Mouse (Mus musculus) hindbrain, postnatal 0 days (tissue): ENCODE measurements around the gene A930033H14Rik. TPM values are rescaled to one million over a fixed set of nuclear protein-coding genes. Genes with fewer than 3 reads are reported as not detected.

Experiments
- ATAC-seq: fragments of 200-750 bp; cut with Nextera tagmentation; 2 replicates; pipeline ENCODE4 v1.8.0; 2017; ENCODE audit warnings: mild to moderate bottlenecking, moderate TSS enrichment, moderate library complexity
- DNase-seq: peaks from one replicate; pipeline ENCODE4 v3.0.0-alpha.2; 2015; ENCODE audit warnings: low spot score
- H3K27ac ChIP-seq: fragments of 300-500 bp; sonication (generic); 2 replicates; pipeline ENCODE4 v1.5.1; 2014; ENCODE audit warnings: mild to moderate bottlenecking
- H3K27me3 ChIP-seq: fragments of 300-500 bp; sonication (generic); 2 replicates; pipeline ENCODE4 v1.6.1; 2014; ENCODE audit warnings: low read length, mixed read lengths; ENCODE audit not compliant: insufficient read depth
- H3K36me3 ChIP-seq: fragments of 300-500 bp; sonication (generic); 2 replicates; pipeline ENCODE4 v1.6.1; 2014; ENCODE audit warnings: low read length, mixed read lengths; ENCODE audit not compliant: insufficient read depth
- H3K4me1 ChIP-seq: fragments of 300-500 bp; sonication (generic); 2 replicates; pipeline ENCODE4 v1.6.1; 2014; ENCODE audit warnings: antibody characterized with exemption, low read length, mixed read lengths; ENCODE audit not compliant: insufficient read depth
- H3K4me2 ChIP-seq: fragments of 300-500 bp; sonication (generic); 2 replicates; pipeline ENCODE4 v1.6.1; 2014; ENCODE audit warnings: low read depth, mild to moderate bottlenecking, low read length, moderate library complexity, mixed read lengths
- H3K4me3 ChIP-seq: fragments of 300-500 bp; sonication (generic); 2 replicates; pipeline ENCODE4 v1.5.1; 2014; ENCODE audit warnings: low read length
- H3K9ac ChIP-seq: fragments of 300-500 bp; sonication (generic); replicated peaks from 2 replicates; pipeline ENCODE4 v1.6.1; 2014; ENCODE audit warnings: mild to moderate bottlenecking, low read length, moderate library complexity, mixed read lengths
- H3K9me3 ChIP-seq: fragments of 300-500 bp; sonication (generic); 2 replicates; pipeline ENCODE4 v1.6.1; 2016; ENCODE audit warnings: low read length, mixed read lengths
- CTCF ChIP-seq: IDR thresholded peaks from 2 replicates; pipeline ENCODE4 v1.5.1; 2016; ENCODE audit warnings: antibody characterized with exemption, control low read depth, low read depth
- WGBS: fragments of 180-500 bp; shearing (Covaris S2); extraction: QIAGEN DNeasy Blood & Tissue Kit; methylation state at CpG from one replicate; pipeline ENCODE4 v1.1.7; 2014; 5-methylcytosine and 5-hydroxymethylcytosine counted together
- polyA plus RNA-seq: library from polyadenylated mRNA; unstranded; fragments of >200 nt; fragmentation: Nextera tagmentation; extraction: Ambion mirVana; gene quantifications from 2 replicates; pipeline ENCODE4 v1.2.1, GENCODE M21; 2015
- total RNA-seq: library from RNA; depleted of rRNA; stranded (reverse); fragments of >200 nt; gene quantifications from 2 replicates; pipeline ENCODE4 v1.2.3, GENCODE M21; 2014

A930033H14Rik gene
- total and polyA plus RNA-seq, 2 experiments from 2014 or later = 0.47 to 1.4 TPM

- TF ChIP-seq CTCF = no peak
- Histone ChIP-seq H3K9ac (no peak overlapping the region), H3K4me1 (no peaks in the 10 kb centered on the region), H3K27ac (no peak overlapping the region), H3K36me3 (no peaks in the 10 kb centered on the region), H3K4me3 (no peak overlapping the region), H3K27me3 (no peaks in the 10 kb centered on the region), H3K4me2 (no peak overlapping the region), H3K9me3 (peaks cover 2% of the 10 kb centered on the region)
- no peak for DNase-seq
- WGBS = 70% methylated on average over 3 of the region's 3 CpGs
- 0 out of 2 replicates have a peak, but pooled peaks have one; percentile 53 for ATAC-seq
Observed at GRCm38 (mm10) chr10:69237185-69237584, 24.3 kb upstream of the A930033H14Rik start.

GRCm38 (mm10) chr10:69225951-69226350 is 13.1 kb upstream of the A930033H14Rik start:
- WGBS = 77% methylated on average over 8 of the region's 8 CpGs
- Histone ChIP-seq H3K27ac (no peak overlapping the region), H3K9ac (no peak overlapping the region), H3K27me3 (no peaks in the 10 kb centered on the region), H3K4me3 (no peak overlapping the region), H3K9me3 (no peaks in the 10 kb centered on the region), H3K4me1 (no peaks in the 10 kb centered on the region), H3K36me3 (no peaks in the 10 kb centered on the region), H3K4me2 (no peak overlapping the region)
- ATAC-seq (no peak), DNase-seq (no peak)
- no peak for TF ChIP-seq CTCF

- no peak for ATAC-seq
- WGBS = 92% methylated on average over 5 of the region's 5 CpGs
Observed at GRCm38 (mm10) chr10:69225471-69225870, 12.6 kb upstream of the A930033H14Rik start.

GRCm38 (mm10) chr10:69224276-69224675 is 11.4 kb upstream of the A930033H14Rik start:
- no peaks in the 10 kb centered on the region for H3K27me3 ChIP-seq
- H3K4me1 ChIP-seq = no peaks in the 10 kb centered on the region
- H3K9me3 ChIP-seq = no peaks in the 10 kb centered on the region
- no peak for TF ChIP-seq CTCF
- no peaks in the 10 kb centered on the region for H3K36me3 ChIP-seq
- 54% methylated on average over 7 of the region's 7 CpGs for WGBS
- H3K27ac ChIP-seq = no peak overlapping the region
- H3K9ac ChIP-seq = no peak overlapping the region
- H3K4me3 ChIP-seq = no peak overlapping the region
- no peak overlapping the region for H3K4me2 ChIP-seq
- ATAC-seq = no peak
- no peak for DNase-seq

More at GRCm38 (mm10) chr10:69225471-69225870, 12.6 kb upstream of the A930033H14Rik start:
- Histone ChIP-seq H3K4me2 (no peak overlapping the region), H3K27me3 (no peaks in the 10 kb centered on the region), H3K9ac (no peak overlapping the region), H3K4me3 (no peak overlapping the region), H3K36me3 (no peaks in the 10 kb centered on the region), H3K4me1 (no peaks in the 10 kb centered on the region), H3K27ac (no peak overlapping the region), H3K9me3 (no peaks in the 10 kb centered on the region)
- TF ChIP-seq CTCF = no peak
- DNase-seq = no peak

GRCm38 (mm10) chr10:69223232-69223631 is 10.3 kb upstream of the A930033H14Rik start:
- no peaks in the 10 kb centered on the region for H3K36me3 ChIP-seq
- WGBS = 95% methylated on average over 4 of the region's 4 CpGs

GRCm38 (mm10) chr10:69221955-69222354 is 9.1 kb upstream of the A930033H14Rik start:
- Histone ChIP-seq H3K9me3 (no peaks in the 10 kb centered on the region), H3K9ac (no peak overlapping the region), H3K27ac (no peak overlapping the region), H3K4me2 (no peak overlapping the region), H3K36me3 (no peaks in the 10 kb centered on the region), H3K4me1 (no peaks in the 10 kb centered on the region), H3K4me3 (no peak overlapping the region), H3K27me3 (no peaks in the 10 kb centered on the region)
- WGBS = 83% methylated on average over 3 of the region's 3 CpGs
- TF ChIP-seq CTCF = no peak
- DNase-seq = no peak
- ATAC-seq = no peak

More at GRCm38 (mm10) chr10:69223232-69223631, 10.3 kb upstream of the A930033H14Rik start:
- TF ChIP-seq CTCF = no peak
- ATAC-seq (no peak), DNase-seq (no peak)
- Histone ChIP-seq H3K4me2 (no peak overlapping the region), H3K27ac (no peak overlapping the region), H3K9me3 (no peaks in the 10 kb centered on the region), H3K4me1 (no peaks in the 10 kb centered on the region), H3K4me3 (no peak overlapping the region), H3K9ac (no peak overlapping the region), H3K27me3 (no peaks in the 10 kb centered on the region)

- Histone ChIP-seq H3K4me2 (no peak overlapping the region), H3K27ac (no peak overlapping the region), H3K4me1 (no peaks in the 10 kb centered on the region), H3K9me3 (no peaks in the 10 kb centered on the region), H3K9ac (no peak overlapping the region), H3K36me3 (no peaks in the 10 kb centered on the region), H3K27me3 (no peaks in the 10 kb centered on the region), H3K4me3 (no peak overlapping the region)
- 96% methylated on average over 9 of the region's 9 CpGs for WGBS
- no peak for TF ChIP-seq CTCF
- ATAC-seq = no peak
- no peak for DNase-seq
Observed at GRCm38 (mm10) chr10:69221148-69221547, 8.2 kb upstream of the A930033H14Rik start.
